Mouse (Mus musculus) neutrophil, adult 59 days (primary cell): Measurements from ENCODE around the gene Slain1. TPM values are rescaled to one million over a fixed set of nuclear protein-coding genes. Genes with fewer than 3 reads are reported as not detected.

Experiments used
- total RNA-seq, 2 experiments: library from RNA; stranded (reverse); gene quantifications; 1 replicate in 1 of 2; 2 replicates in 1 of 2; pipeline ENCODE4 v1.2.4; 2023

Slain1 gene
- 1 to 10 TPM; 3.4 to 3.9 TPM for total RNA-seq

GRCm38 (mm10) chr14:103649896-103650334, at the start of gene Slain1:
Gene Slain1, plus strand, starts transcription at chr14:103650228.

Other genes with a start within 250 kb of the Slain1 start
- gene Scel, start 136.9 kb upstream of the Slain1 start, total RNA-seq = under 1 TPM in 1 of 2 experiments, not detected in 1; 0.22 TPM
- under 1 TPM; 0.47 to 0.75 TPM for gene Ednrb, start 194.2 kb downstream of the Slain1 start, total RNA-seq